Mouse (Mus musculus) cerebellum, adult 8-10 months (tissue): Measurements from ENCODE around the gene Ifrd1.
"Not testable (repeated sequence)": the region's sequence is repeated elsewhere in the genome, so short reads cannot be mapped to it uniquely, and the experiment has no call there.

Experiments
- DNase-seq: peaks from one replicate; pipeline ENCODE4 v3.0.0; 2022

Ifrd1 gene

GRCm38 (mm10) chr12:40248454-40249180 lies at the start of gene Ifrd1:
Gene Ifrd1 (minus strand): TSS chr12:40248504.
- DNase-seq, result no peak

GRCm38 (mm10) chr12:40286539-40286938 lies 38.2 kb upstream of the Ifrd1 start:
- DNase-seq, result no peak

GRCm38 (mm10) chr12:40280596-40281325 lies 32.5 kb upstream of the Ifrd1 start:
- no peak for DNase-seq

- DNase-seq, result no peak
These were observed 29.3 kb upstream of the Ifrd1 start for GRCm38 (mm10) chr12:40277581-40277980.

- DNase-seq, result no peak
These were observed 26.6 kb upstream of the Ifrd1 start for GRCm38 (mm10) chr12:40274931-40275330.

GRCm38 (mm10) chr12:40273339-40273738 lies 25.0 kb upstream of the Ifrd1 start:
- no peak for DNase-seq

GRCm38 (mm10) chr12:40272710-40273109 lies 24.4 kb upstream of the Ifrd1 start:
- no peak for DNase-seq

GRCm38 (mm10) chr12:40268313-40268712 lies 20.0 kb upstream of the Ifrd1 start:
- no peak for DNase-seq

- DNase-seq, result no peak
These were observed 15.4 kb upstream of the Ifrd1 start for GRCm38 (mm10) chr12:40263712-40264111.

- DNase-seq, result no peak
These were observed 14.7 kb upstream of the Ifrd1 start for GRCm38 (mm10) chr12:40263006-40263405.

GRCm38 (mm10) chr12:40258462-40259000 lies 10.2 kb upstream of the Ifrd1 start:
- DNase-seq, result no peak

- peak; percentile 76 for DNase-seq
These were observed 8.9 kb upstream of the Ifrd1 start for GRCm38 (mm10) chr12:40257226-40257625.

- no peak for DNase-seq
These were observed 8.2 kb upstream of the Ifrd1 start for GRCm38 (mm10) chr12:40256543-40256942.

- no peak for DNase-seq
These were observed 7.7 kb upstream of the Ifrd1 start for GRCm38 (mm10) chr12:40256033-40256432.

- DNase-seq, result not testable (repeated sequence)
These were observed 7.0 kb upstream of the Ifrd1 start for GRCm38 (mm10) chr12:40255310-40255709.

- DNase-seq, result no peak
These were observed 6.4 kb upstream of the Ifrd1 start for GRCm38 (mm10) chr12:40254729-40255128.

GRCm38 (mm10) chr12:40253241-40253640 lies 4.9 kb upstream of the Ifrd1 start:
- no peak for DNase-seq

GRCm38 (mm10) chr12:40250256-40250655 lies 2.0 kb upstream of the Ifrd1 start:
- DNase-seq, result no peak

- no peak for DNase-seq
These were observed 328 bp downstream of the Ifrd1 start for GRCm38 (mm10) chr12:40247976-40248375.

GRCm38 (mm10) chr12:40247384-40247783 lies 920 bp downstream of the Ifrd1 start:
- DNase-seq, result no peak

GRCm38 (mm10) chr12:40245434-40245970 lies 2.8 kb downstream of the Ifrd1 start:
- no peak for DNase-seq

- DNase-seq, result no peak
These were observed 3.4 kb downstream of the Ifrd1 start for GRCm38 (mm10) chr12:40244926-40245325.

GRCm38 (mm10) chr12:40243821-40244221 lies 4.5 kb downstream of the Ifrd1 start:
- no peak for DNase-seq

- DNase-seq, result no peak
These were observed 5.1 kb downstream of the Ifrd1 start for GRCm38 (mm10) chr12:40243241-40243640.
